Mouse (Mus musculus): ENCODE results near the gene Gbe1. TPM values are rescaled to one million over a fixed set of nuclear protein-coding genes. Genes with fewer than 3 reads are reported as not detected.

Gbe1 gene
- polyA plus RNA-seq (2014; fragmentation: Nextera tagmentation; extraction: Ambion mirVana) = 15.9 and 23.0 TPM in 2 replicates

- under 1% methylated on average over 80 of the region's 82 CpGs for WGBS
- peak; percentile 99 for DNase-seq (ENCODE audit: low spot score, missing footprints)
- Histone ChIP-seq H3K27ac (ENCODE audit: low read depth, low read length) (peak within 1 kb of the TSS; percentile 78), H3K4me3 (ENCODE audit: low read depth, low read length) (peak within 1 kb of the TSS; percentile 68), H3K9ac (ENCODE audit: low read length) (peak within 1 kb of the TSS; percentile 85), H3K27me3 (ENCODE audit: control insufficient read depth, insufficient read depth, low read length) (no peaks in the 10 kb centered on the region), H3K36me3 (ENCODE audit: control insufficient read depth, insufficient read depth, low read length) (no peaks in the 10 kb centered on the region), H3K4me2 (peak within 1 kb of the TSS; percentile 54), H3K9me3 (ENCODE audit: control insufficient read depth, low read length) (no peaks in the 10 kb centered on the region), H3K4me1 (ENCODE audit: control insufficient read depth, insufficient read depth, low read length) (no peaks in the 10 kb centered on the region)
- peak; percentile 98 for ATAC-seq (ENCODE audit: low FRiP score)
Observed at GRCm38 (mm10) chr16:70313886-70314577, at the start of gene Gbe1. Gbe1 (plus strand) TSS chr16:70313949.

DNA sequence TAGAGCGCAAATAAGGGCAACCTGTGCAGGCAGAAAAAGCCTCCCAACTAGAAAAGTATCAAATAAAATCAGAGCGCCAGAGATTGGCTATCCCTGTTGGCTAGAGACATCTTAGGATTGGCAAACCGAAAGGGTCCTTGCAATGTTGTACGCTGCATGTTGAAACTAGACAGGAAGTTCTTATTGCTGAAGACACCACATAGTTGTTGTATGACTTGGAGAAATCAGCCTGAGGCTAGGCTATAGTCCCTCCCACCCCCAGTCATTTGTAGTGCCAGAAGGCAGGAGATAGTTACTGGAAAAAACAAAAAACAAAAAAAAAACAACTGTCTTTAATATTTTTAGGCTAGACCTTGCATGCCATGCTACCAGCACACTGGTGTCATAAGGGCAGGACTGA is 3.1 kb upstream of the Gbe1 start:
- no peak overlapping the region for H3K27ac ChIP-seq (ENCODE audit: low read depth, low read length)
- H3K36me3 ChIP-seq (ENCODE audit: control insufficient read depth, insufficient read depth, low read length) = no peaks in the 10 kb centered on the region
- H3K4me2 ChIP-seq = no peak overlapping the region
- H3K4me3 ChIP-seq (ENCODE audit: low read depth, low read length) = no peak overlapping the region
- 89% methylated on average over 4 of the region's 4 CpGs for WGBS
- H3K9ac ChIP-seq (ENCODE audit: low read length) = no peak overlapping the region
- no peaks in the 10 kb centered on the region for H3K27me3 ChIP-seq (ENCODE audit: control insufficient read depth, insufficient read depth, low read length)
- no peaks in the 10 kb centered on the region for H3K9me3 ChIP-seq (ENCODE audit: control insufficient read depth, low read length)
- H3K4me1 ChIP-seq (ENCODE audit: control insufficient read depth, insufficient read depth, low read length) = no peaks in the 10 kb centered on the region
- DNase-seq (ENCODE audit: low spot score, missing footprints) (peak; percentile 21), ATAC-seq (ENCODE audit: low FRiP score) (no peak)

GRCm38 (mm10) chr16:70313496-70313885 is 258 bp upstream of the Gbe1 start:
- no peak for ATAC-seq (ENCODE audit: low FRiP score)
- peak overlapping the region; percentile 78; the same call in 1 of the 2 replicates for H3K27ac ChIP-seq (ENCODE audit: low read depth, low read length)

GRCm38 (mm10) chr16:70314578-70314930 is 805 bp downstream of the Gbe1 start:
- peak overlapping the region; percentile 78; the same call in 1 of the 2 replicates for H3K27ac ChIP-seq (ENCODE audit: low read depth, low read length)
- 0% methylated on average over 9 of the region's 9 CpGs for WGBS
- DNase-seq (ENCODE audit: low spot score, missing footprints) = no peak
- H3K4me2 ChIP-seq = peak overlapping the region; percentile 54
- no peaks in the 10 kb centered on the region for H3K9me3 ChIP-seq (ENCODE audit: control insufficient read depth, low read length)
- no peaks in the 10 kb centered on the region for H3K36me3 ChIP-seq (ENCODE audit: control insufficient read depth, insufficient read depth, low read length)
- no peaks in the 10 kb centered on the region for H3K4me1 ChIP-seq (ENCODE audit: control insufficient read depth, insufficient read depth, low read length)
- H3K9ac ChIP-seq (ENCODE audit: low read length) = peak overlapping the region; percentile 85
- peak overlapping the region; percentile 68 for H3K4me3 ChIP-seq (ENCODE audit: low read depth, low read length)
- H3K27me3 ChIP-seq (ENCODE audit: control insufficient read depth, insufficient read depth, low read length) = no peaks in the 10 kb centered on the region
- no peak; the same call in 1 of the 2 replicates for ATAC-seq (ENCODE audit: low FRiP score)

More at GRCm38 (mm10) chr16:70313496-70313885, 258 bp upstream of the Gbe1 start:
- Histone ChIP-seq H3K9me3 (ENCODE audit: control insufficient read depth, low read length) (no peaks in the 10 kb centered on the region), H3K4me3 (ENCODE audit: low read depth, low read length) (peak overlapping the region; percentile 68), H3K4me1 (ENCODE audit: control insufficient read depth, insufficient read depth, low read length) (no peaks in the 10 kb centered on the region), H3K36me3 (ENCODE audit: control insufficient read depth, insufficient read depth, low read length) (no peaks in the 10 kb centered on the region), H3K9ac (ENCODE audit: low read length) (peak overlapping the region; percentile 85), H3K4me2 (peak overlapping the region; percentile 54), H3K27me3 (ENCODE audit: control insufficient read depth, insufficient read depth, low read length) (no peaks in the 10 kb centered on the region)
- 4% methylated on average over 7 of the region's 7 CpGs for WGBS
- DNase-seq (ENCODE audit: low spot score, missing footprints) = peak; percentile 93

GRCm38 (mm10) chr16:70315261-70315660 is 1.5 kb downstream of the Gbe1 start:
- Histone ChIP-seq H3K36me3 (ENCODE audit: control insufficient read depth, insufficient read depth, low read length) (no peaks in the 10 kb centered on the region), H3K9me3 (ENCODE audit: control insufficient read depth, low read length) (no peaks in the 10 kb centered on the region), H3K4me3 (ENCODE audit: low read depth, low read length) (no peak overlapping the region), H3K4me2 (no peak overlapping the region), H3K27me3 (ENCODE audit: control insufficient read depth, insufficient read depth, low read length) (no peaks in the 10 kb centered on the region), H3K4me1 (ENCODE audit: control insufficient read depth, insufficient read depth, low read length) (no peaks in the 10 kb centered on the region), H3K27ac (ENCODE audit: low read depth, low read length) (no peak overlapping the region), H3K9ac (ENCODE audit: low read length) (no peak overlapping the region)
- ATAC-seq (ENCODE audit: low FRiP score) (no peak), DNase-seq (ENCODE audit: low spot score, missing footprints) (no peak)
- WGBS = 56% methylated on average over 3 of the region's 3 CpGs

GRCm38 (mm10) chr16:70315862-70316390 is 2.2 kb downstream of the Gbe1 start:
- Histone ChIP-seq H3K9me3 (ENCODE audit: control insufficient read depth, low read length) (no peaks in the 10 kb centered on the region), H3K27me3 (ENCODE audit: control insufficient read depth, insufficient read depth, low read length) (no peaks in the 10 kb centered on the region), H3K4me2 (no peak overlapping the region), H3K4me3 (ENCODE audit: low read depth, low read length) (no peak overlapping the region), H3K27ac (ENCODE audit: low read depth, low read length) (no peak overlapping the region), H3K4me1 (ENCODE audit: control insufficient read depth, insufficient read depth, low read length) (no peaks in the 10 kb centered on the region), H3K9ac (ENCODE audit: low read length) (no peak overlapping the region), H3K36me3 (ENCODE audit: control insufficient read depth, insufficient read depth, low read length) (no peaks in the 10 kb centered on the region)
- WGBS = 63% methylated on average over 3 of the region's 3 CpGs
- no peak for ATAC-seq (ENCODE audit: low FRiP score)
- DNase-seq (ENCODE audit: low spot score, missing footprints) = peak; percentile 83

GRCm38 (mm10) chr16:70319388-70319787 is 5.6 kb downstream of the Gbe1 start:
- Histone ChIP-seq H3K4me2 (no peak overlapping the region), H3K9me3 (ENCODE audit: control insufficient read depth, low read length) (no peaks in the 10 kb centered on the region), H3K4me1 (ENCODE audit: control insufficient read depth, insufficient read depth, low read length) (no peaks in the 10 kb centered on the region), H3K27ac (ENCODE audit: low read depth, low read length) (no peak overlapping the region), H3K36me3 (ENCODE audit: control insufficient read depth, insufficient read depth, low read length) (no peaks in the 10 kb centered on the region), H3K27me3 (ENCODE audit: control insufficient read depth, insufficient read depth, low read length) (no peaks in the 10 kb centered on the region), H3K4me3 (ENCODE audit: low read depth, low read length) (no peak overlapping the region), H3K9ac (ENCODE audit: low read length) (no peak overlapping the region)
- DNase-seq (ENCODE audit: low spot score, missing footprints) (peak; percentile 2), ATAC-seq (ENCODE audit: low FRiP score) (no peak)
- 91% methylated on average over 6 of the region's 6 CpGs for WGBS

GRCm38 (mm10) chr16:70320612-70321280 is 7.0 kb downstream of the Gbe1 start:
- H3K27ac ChIP-seq (ENCODE audit: low read depth, low read length) = no peak overlapping the region
- H3K27me3 ChIP-seq (ENCODE audit: control insufficient read depth, insufficient read depth, low read length) = no peaks in the 10 kb centered on the region
- H3K4me1 ChIP-seq (ENCODE audit: control insufficient read depth, insufficient read depth, low read length) = no peaks in the 10 kb centered on the region
- H3K36me3 ChIP-seq (ENCODE audit: control insufficient read depth, insufficient read depth, low read length) = no peaks in the 10 kb centered on the region
- 83% methylated on average over 10 of the region's 10 CpGs for WGBS
- DNase-seq (ENCODE audit: low spot score, missing footprints) (peak; percentile 6), ATAC-seq (ENCODE audit: low FRiP score) (no peak)
- H3K9me3 ChIP-seq (ENCODE audit: control insufficient read depth, low read length) = no peaks in the 10 kb centered on the region
- no peak overlapping the region for H3K9ac ChIP-seq (ENCODE audit: low read length)
- no peak overlapping the region for H3K4me2 ChIP-seq
- H3K4me3 ChIP-seq (ENCODE audit: low read depth, low read length) = no peak overlapping the region

DNA sequence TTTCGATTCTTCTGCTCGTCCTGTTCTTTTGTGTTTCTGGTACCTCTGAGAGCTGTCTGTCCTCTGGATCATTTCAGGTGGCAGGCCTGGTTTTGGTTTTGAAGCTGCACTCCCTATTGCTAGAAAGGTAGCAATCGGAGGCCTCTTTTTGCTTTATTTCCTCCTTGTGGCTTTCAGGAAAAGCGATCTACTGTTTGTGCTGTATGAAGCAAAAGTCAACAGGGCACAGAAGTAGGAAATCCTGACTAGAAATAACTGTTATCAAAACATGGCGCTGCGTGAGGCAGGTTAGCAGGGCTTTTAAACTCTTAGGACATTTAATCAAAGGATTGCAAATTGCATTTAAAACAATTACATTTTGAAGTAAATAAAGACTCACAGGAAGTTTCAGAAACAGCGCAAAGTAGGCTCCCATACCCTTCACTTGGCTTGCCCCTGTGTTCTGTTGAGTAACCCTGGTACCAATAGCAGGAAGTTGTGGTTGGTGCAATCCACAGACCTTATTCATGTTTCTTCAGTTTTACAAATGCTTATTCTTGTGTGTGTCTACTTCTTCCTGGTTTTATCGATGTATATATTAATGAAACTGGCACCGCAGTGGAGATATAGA is 12.7 kb downstream of the Gbe1 start:
- H3K4me2 ChIP-seq = no peak overlapping the region
- H3K4me3 ChIP-seq (ENCODE audit: low read depth, low read length) = no peak overlapping the region
- WGBS = 93% methylated on average over 9 of the region's 9 CpGs
- H3K9ac ChIP-seq (ENCODE audit: low read length) = no peak overlapping the region
- H3K27ac ChIP-seq (ENCODE audit: low read depth, low read length) = no peak overlapping the region
- peak; percentile 39 for DNase-seq (ENCODE audit: low spot score, missing footprints)
- no peaks in the 10 kb centered on the region for H3K9me3 ChIP-seq (ENCODE audit: control insufficient read depth, low read length)
- H3K4me1 ChIP-seq (ENCODE audit: control insufficient read depth, insufficient read depth, low read length) = no peaks in the 10 kb centered on the region
- no peaks in the 10 kb centered on the region for H3K36me3 ChIP-seq (ENCODE audit: control insufficient read depth, insufficient read depth, low read length)
- no peaks in the 10 kb centered on the region for H3K27me3 ChIP-seq (ENCODE audit: control insufficient read depth, insufficient read depth, low read length)
- ATAC-seq (ENCODE audit: low FRiP score) = no peak
